Mouse (Mus musculus) embryonic fibroblast, embryonic 13.5 days (primary cell): ENCODE measurements at regions not wholly inside any gene's neighbourhood (a gene's known extent, or its start where the extent isn't known, plus 50 kb on each side); places are given as distances from the start of the nearest gene placed in this dataset.

Experiments used
- CTCF ChIP-seq: IDR thresholded peaks from 2 replicates; pipeline ENCODE4 v1.5.1; 2011; ENCODE audit warnings: mild to moderate bottlenecking, control low read depth, low read length, moderate library complexity, borderline replicate concordance; ENCODE audit not compliant: insufficient read depth
- POLR2A ChIP-seq: IDR thresholded peaks from 2 replicates; pipeline ENCODE4 v1.6.1; 2011; ENCODE audit warnings: low read depth, mild to moderate bottlenecking, control low read depth, low read length, moderate library complexity

- TF ChIP-seq POLR2A = no peak
- TF ChIP-seq CTCF = no peak
Observed at GRCm38 (mm10) chr1:183904564-183904963, 108.5 kb upstream of the Dusp10 start.
